ENCODE assay signal across 12 mouse cellular contexts in the genomic region with DNA sequence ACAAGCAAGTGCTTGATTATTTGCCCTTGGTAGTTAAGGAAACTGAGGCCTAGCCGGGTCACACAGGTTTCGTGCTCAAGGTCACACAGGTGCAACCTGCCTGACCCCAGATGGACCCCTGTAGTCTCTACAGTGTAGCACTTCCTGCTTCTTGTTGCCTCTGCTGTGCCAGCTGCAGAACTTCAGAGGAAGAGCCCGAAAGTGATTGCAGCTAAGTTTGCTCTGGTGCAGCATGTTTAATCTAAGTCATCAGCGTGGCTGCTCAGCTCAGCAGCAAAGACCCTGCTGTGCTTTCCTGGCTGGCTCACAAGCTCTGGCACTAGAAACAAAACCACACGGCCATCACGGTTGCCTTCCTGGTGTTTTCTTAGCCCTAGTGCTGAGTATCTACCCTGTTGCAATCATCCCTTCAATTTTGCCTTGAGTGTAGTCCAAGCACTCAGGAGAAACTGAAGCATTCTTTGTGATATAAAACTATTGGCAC.
A peak's percentile ranks its signal among the peaks of the same experiment; 100 is the strongest.
DNase-seq lines count a peak whose midpoint lies in the region; ATAC-seq and TF ChIP-seq lines count a peak whose summit lies in the region.
"Had no signal": no experiment of that assay in that cellular context is flagged by ENCODE, and none has a peak within 500 bp of the region (broad histone marks: within the 10 kb centered on the region; RNA-seq: fewer than 3 reads in every experiment).

No protein-coding gene starts in this region.

- no peak for DNase-seq in hindbrain, embryonic 10.5 days (ENCODE audit: low spot score)
- DNase-seq in splenic B cell, adult 2 months (ENCODE audit: low read depth, low spot score) = peak; percentile 61
- DNase-seq in urinary bladder, postnatal 14 days (ENCODE audit: low spot score) = no peak
- DNase-seq in MN1 (ENCODE audit: low spot score) = no peak
- DNase-seq in frontal cortex, postnatal 36 days (ENCODE audit: low spot score in 2 of 2) = no peak
- DNase-seq: cerebellum, postnatal 36 days; kidney, postnatal 14 days; retina, postnatal 1 day had no signal

- TF ChIP-seq CTCF in ES-Bruce4 (IDR thresholded peaks at IDR 0.05; ENCODE audit: low read depth, low read length) = no peak

- H3K9me3 ChIP-seq in hindbrain, embryonic 10.5 days = no peaks in the 10 kb centered on the region
- no peaks in the 10 kb centered on the region for H3K9me3 ChIP-seq in hindbrain, embryonic 12.5 days (replicated peaks)
- H3K9me3 ChIP-seq in ES-Bruce4 (replicated peaks; ENCODE audit: control insufficient read depth, insufficient read depth, low read length, poor library complexity, severe bottlenecking) = no peaks in the 10 kb centered on the region
- no peaks in the 10 kb centered on the region for H3K9me3 ChIP-seq in liver, embryonic 12.5 days (replicated peaks)
- H3K9me3 ChIP-seq: midbrain, embryonic 12.5 days had no signal

- peaks cover 8% of the 10 kb centered on the region; the same call in 1 of the 2 replicates for H3K27me3 ChIP-seq in hindbrain, embryonic 10.5 days (ENCODE audit: insufficient read depth, poor library complexity, severe bottlenecking)
- no peaks in the 10 kb centered on the region for H3K27me3 ChIP-seq in hindbrain, embryonic 12.5 days
- H3K27me3 ChIP-seq in ES-Bruce4 (ENCODE audit: control insufficient read depth, insufficient read depth, low read length, poor library complexity, severe bottlenecking) = 0 out of 2 replicates have a peak, but pooled peaks cover 3% of the 10 kb centered on the region
- H3K27me3 ChIP-seq in liver, embryonic 12.5 days (replicated peaks) = no peaks in the 10 kb centered on the region
- no peaks in the 10 kb centered on the region for H3K27me3 ChIP-seq in splenic B cell, adult 2 months (ENCODE audit: control insufficient read depth, insufficient read depth, low read length, poor library complexity, severe bottlenecking)

- peak overlapping the region; percentile 11; the same call in 1 of the 2 replicates for H3K4me3 ChIP-seq in hindbrain, embryonic 10.5 days
- no peak overlapping the region for H3K4me3 ChIP-seq in hindbrain, embryonic 12.5 days
- H3K4me3 ChIP-seq in ES-Bruce4 (ENCODE audit: low read depth, low read length) = no peak overlapping the region
- peak overlapping the region; percentile 83 for H3K4me3 ChIP-seq in liver, embryonic 12.5 days
- H3K4me3 ChIP-seq: midbrain, embryonic 12.5 days had no signal

- WGBS in hindbrain, embryonic 10.5 days = 44% methylated on average over 6 of the region's 6 CpGs
- 48% methylated on average over 6 of the region's 6 CpGs for WGBS in hindbrain, embryonic 12.5 days
- 23% methylated on average over 6 of the region's 6 CpGs for WGBS in liver, embryonic 12.5 days (ENCODE audit: insufficient replicate concordance)

- TF ChIP-seq POLR2A in ES-Bruce4 (IDR thresholded peaks at IDR 0.05; ENCODE audit: insufficient read depth, low read length) = no peak

- H3K9ac ChIP-seq in hindbrain, embryonic 12.5 days = no peak overlapping the region
- no peak overlapping the region for H3K9ac ChIP-seq in ES-Bruce4 (ENCODE audit: low read depth, poor library complexity, severe bottlenecking)
- peak overlapping the region; percentile 94 for H3K9ac ChIP-seq in liver, embryonic 12.5 days
- H3K9ac ChIP-seq: midbrain, embryonic 12.5 days had no signal

- ATAC-seq in hindbrain, embryonic 12.5 days (ENCODE audit: low FRiP score) = no peak
- ATAC-seq in liver, embryonic 12.5 days = no peak

- TF ChIP-seq EP300 in ES-Bruce4 (IDR thresholded peaks at IDR 0.05; ENCODE audit: insufficient read depth, low read depth, low read length) = 0 out of 2 replicates have a peak, but pooled peaks have one; percentile 49

- H3K36me3 ChIP-seq in hindbrain, embryonic 10.5 days = no peaks in the 10 kb centered on the region
- H3K36me3 ChIP-seq in hindbrain, embryonic 12.5 days = no peaks in the 10 kb centered on the region
- H3K36me3 ChIP-seq in ES-Bruce4 (ENCODE audit: control insufficient read depth, insufficient read depth, low read length, poor library complexity, severe bottlenecking) = no peaks in the 10 kb centered on the region
- peaks cover 23% of the 10 kb centered on the region for H3K36me3 ChIP-seq in liver, embryonic 12.5 days
- no peaks in the 10 kb centered on the region for H3K36me3 ChIP-seq in splenic B cell, adult 2 months (ENCODE audit: control insufficient read depth, insufficient read depth, low read length, poor library complexity, severe bottlenecking)
- H3K36me3 ChIP-seq: midbrain, embryonic 12.5 days had no signal

- peaks cover 47% of the 10 kb centered on the region for H3K4me1 ChIP-seq in hindbrain, embryonic 10.5 days (replicated peaks)
- peaks cover 21% of the 10 kb centered on the region for H3K4me1 ChIP-seq in hindbrain, embryonic 12.5 days
- H3K4me1 ChIP-seq in ES-Bruce4 (ENCODE audit: control insufficient read depth, insufficient read depth, low read length) = peaks cover 1% of the 10 kb centered on the region
- peaks cover 65% of the 10 kb centered on the region for H3K4me1 ChIP-seq in liver, embryonic 12.5 days

- no peak overlapping the region for H3K27ac ChIP-seq in hindbrain, embryonic 10.5 days
- no peak overlapping the region for H3K27ac ChIP-seq in hindbrain, embryonic 12.5 days
- no peak overlapping the region for H3K27ac ChIP-seq in ES-Bruce4 (ENCODE audit: insufficient read depth, low read length)
- H3K27ac ChIP-seq in liver, embryonic 12.5 days = peak overlapping the region; percentile 100
- H3K27ac ChIP-seq: midbrain, embryonic 12.5 days had no signal

- no peak overlapping the region for H3K4me2 ChIP-seq in hindbrain, embryonic 12.5 days (replicated peaks)
- peak overlapping the region; percentile 95 for H3K4me2 ChIP-seq in liver, embryonic 12.5 days
- H3K4me2 ChIP-seq: midbrain, embryonic 12.5 days had no signal

Comparison
In these comparisons a context has a peak if more than half of its experiments do, and no peak if none do; other contexts are left out.
1. H3K4me3 ChIP-seq: peak in hindbrain, embryonic 10.5 days (single experiment) and liver, embryonic 12.5 days (single experiment); none in hindbrain, embryonic 12.5 days (single experiment) and ES-Bruce4 (single experiment).